Mouse (Mus musculus) kidney, postnatal 4 days (tissue): ENCODE data around the gene Snx13.

Experiments used
- DNase-seq, 2 experiments: peaks; one replicate each; pipeline ENCODE4 v3.0.0; 2021; ENCODE audit warnings: mixed read lengths in 2 of 2

The Snx13 gene

DNA sequence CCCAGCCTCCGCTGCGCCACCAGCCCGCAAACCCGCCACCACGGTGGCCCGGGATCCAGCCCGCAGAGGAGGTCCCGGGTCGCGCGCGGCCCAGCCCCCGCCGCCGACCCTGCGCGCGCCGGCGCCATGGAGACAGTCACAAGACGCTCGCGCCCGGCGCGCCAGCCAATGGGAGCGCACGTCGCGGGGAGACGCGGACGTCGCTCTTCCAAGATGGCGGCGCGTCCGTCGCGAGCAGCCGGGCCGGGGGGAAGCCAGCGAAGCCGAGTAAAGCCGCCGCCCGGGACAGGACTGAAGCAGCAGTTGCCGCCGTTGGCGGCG is at the start of gene Snx13:
Snx13 (plus strand) TSS at position 188 of the 321 bp plus-strand sequence.
- DNase-seq, result peak; percentile 91 to 96

DNA sequence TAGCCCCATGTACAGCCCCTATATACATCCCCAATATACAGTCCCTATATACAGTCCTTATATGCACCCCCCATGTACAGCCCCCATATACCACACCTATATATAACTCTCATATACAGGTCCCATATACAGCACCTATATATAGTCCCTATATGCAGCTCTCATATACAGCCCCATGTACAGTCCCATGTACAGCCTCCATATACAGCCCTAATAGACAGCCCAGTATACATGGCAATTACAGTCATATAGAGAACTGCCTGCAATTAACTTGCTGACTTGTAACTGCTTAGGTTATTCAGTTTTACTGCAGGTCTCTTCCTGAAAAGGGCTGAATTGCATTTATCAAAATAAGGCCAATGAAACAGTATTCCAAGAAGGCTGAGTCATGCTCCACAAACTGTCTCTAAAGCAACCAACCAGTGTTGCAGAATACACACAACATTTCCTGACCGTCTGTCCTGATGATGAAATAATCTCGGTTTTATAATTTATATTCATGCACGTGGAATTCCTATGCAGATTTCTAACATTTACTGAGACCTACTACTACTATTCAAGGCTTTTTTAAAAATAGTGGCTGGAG is 49.3 kb upstream of the Snx13 start:
- DNase-seq, result no peak

- no peak for DNase-seq
These were observed 48.1 kb upstream of the Snx13 start for GRCm38 (mm10) chr12:34998778-34999467.

DNA sequence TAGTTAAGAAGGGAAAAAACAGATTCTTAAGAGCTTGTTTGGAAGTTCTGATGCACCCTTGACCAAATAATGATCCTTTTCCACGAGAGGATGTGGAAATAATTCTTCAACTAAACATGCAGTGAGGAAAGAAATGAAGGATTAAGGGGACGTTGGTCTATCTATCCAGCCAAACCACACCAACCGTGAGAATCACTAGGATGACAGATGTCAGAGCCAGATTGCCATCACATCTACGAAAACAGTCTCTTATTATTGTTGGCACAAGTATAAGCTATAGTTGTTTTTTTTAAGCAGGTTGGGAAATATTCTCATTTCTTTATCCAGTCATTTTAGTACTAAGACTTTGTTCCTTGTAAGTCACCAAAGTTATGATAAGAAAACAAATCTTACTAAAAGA is 46.7 kb upstream of the Snx13 start:
- DNase-seq, result no peak

- DNase-seq, result no peak
These were observed 41.2 kb upstream of the Snx13 start for GRCm38 (mm10) chr12:35005748-35006147.

DNA sequence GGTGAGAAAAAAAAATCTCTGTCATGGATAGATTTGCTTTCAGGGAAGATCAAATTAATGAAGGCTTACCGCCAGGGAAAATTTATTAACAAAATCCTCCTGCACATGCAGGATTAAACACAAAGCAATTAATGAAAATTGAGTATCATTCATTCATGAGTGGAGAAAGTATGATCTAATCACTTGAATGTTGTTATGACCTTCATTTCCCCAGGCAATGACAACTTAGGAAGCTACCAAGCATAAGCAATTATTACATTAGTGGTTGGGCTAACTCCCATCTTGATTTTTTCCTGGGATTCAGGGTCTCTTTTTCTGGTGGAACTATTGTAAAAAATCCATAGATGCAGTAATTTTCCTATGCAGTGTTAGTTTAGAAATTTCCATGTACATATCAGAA is 39.1 kb upstream of the Snx13 start:
- no peak for DNase-seq

DNA sequence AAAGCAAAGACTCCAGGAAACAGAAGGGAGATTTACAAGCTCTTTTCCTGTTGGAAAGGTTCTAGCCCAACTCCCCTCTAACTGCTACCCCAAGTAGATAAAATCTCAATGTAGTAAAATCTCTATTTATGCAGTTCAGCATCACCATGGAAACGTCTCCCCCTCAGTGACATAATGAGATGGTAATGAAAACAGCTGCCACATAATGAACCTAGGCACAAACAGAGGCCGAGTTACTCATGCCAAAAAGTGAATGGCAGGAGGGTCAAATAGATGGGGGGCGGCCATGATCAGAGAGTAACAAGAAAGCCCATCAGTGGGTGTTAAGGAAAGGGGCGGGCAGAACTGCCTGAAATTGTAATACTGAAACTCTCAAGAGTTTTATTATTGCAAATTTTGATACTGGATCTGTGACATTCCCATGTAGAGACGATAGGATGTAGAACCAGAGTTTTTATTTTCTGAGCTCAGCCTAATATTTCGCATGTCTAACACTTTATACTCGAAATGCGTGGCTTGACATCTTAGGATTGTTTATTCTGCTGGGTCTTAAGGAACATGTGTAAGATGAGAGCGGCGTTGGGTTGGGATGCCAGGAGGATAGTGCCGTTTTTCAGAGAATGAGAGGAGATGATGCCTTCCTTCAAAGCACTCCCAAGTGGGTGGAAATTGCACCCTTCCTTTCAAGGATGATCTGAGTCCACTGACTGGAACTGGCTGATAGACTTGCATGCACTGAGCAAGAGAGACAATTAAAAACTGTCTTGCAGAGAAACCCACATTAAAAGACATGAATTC is 38.4 kb upstream of the Snx13 start:
- DNase-seq, result peak in 1 of 2 experiments; percentile 17

DNA sequence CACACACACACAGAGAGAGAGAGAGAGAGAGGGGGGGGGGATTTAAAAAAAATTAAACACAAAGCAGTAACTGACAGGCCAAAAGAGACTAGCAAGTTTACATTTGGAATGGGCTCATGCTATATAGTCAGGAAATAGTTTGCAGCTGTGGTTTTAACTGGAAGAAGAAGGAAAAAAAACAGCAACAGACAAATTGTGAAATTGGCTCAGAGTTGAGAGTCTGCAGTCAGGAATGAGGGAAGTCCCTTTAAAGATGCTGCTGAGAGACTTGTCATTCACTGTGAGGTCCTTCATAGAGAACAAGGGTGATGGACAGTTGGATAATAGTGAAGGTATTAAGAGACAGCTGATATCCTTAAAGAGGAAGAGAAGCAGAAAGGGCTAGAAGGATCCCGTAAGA is 35.5 kb upstream of the Snx13 start:
- no peak for DNase-seq

DNA sequence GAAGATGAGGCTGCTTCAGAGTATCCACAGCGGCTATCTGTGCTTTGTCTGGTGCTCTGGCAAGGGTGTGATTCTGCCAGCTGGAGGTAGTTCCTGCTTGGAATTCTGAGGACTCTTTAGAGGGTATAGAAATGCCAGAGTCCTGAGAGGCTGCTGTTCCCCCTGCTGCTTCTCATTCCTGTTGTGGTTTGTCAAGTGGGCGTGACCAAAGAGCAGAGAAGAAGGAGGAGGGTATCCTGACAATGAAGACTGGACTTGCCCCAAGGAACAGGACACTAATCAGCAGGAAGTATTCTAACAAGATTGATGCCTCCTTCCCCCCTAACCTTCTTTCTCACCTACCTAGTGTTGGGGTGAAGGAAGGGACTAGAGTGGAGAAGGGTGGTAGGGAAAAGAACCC is 33.0 kb upstream of the Snx13 start:
- no peak for DNase-seq

GRCm38 (mm10) chr12:35016056-35016455 is 30.9 kb upstream of the Snx13 start:
- DNase-seq, result no peak

DNA sequence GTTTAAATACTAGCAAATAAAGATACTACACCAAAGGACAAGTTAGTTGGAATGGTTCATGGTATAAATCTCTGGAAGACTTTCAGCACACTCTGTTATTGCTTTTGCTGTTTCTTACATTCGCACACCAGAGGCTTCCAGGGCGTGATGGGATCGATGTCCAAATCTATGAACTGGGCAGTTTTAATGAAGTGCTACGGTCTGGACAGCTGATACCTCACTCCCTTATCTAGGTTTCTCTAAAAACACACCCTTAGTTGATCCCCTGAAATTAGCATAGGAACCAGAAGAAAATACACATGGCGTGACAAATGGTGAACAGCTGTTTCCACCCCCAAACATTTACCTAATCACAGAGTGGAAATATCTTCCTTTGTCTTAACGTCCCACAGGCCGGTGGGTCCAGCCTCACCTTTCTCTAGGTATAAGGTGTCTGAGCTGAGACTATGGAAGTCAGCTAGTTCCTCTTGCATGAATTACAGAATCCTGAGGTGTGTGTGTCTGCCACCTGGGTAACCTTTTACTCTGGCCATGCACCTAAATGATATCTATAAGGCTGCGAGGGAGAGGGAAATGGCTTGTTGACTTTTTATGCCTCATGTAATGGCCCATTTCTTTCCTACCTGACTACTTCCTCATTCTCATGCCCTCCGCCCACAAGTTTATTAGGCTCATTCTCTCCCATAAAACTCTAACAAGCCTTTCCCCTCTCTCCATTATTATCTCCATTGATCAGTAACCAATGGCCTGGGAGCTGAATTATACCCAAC is 30.3 kb upstream of the Snx13 start:
- no peak for DNase-seq

DNA sequence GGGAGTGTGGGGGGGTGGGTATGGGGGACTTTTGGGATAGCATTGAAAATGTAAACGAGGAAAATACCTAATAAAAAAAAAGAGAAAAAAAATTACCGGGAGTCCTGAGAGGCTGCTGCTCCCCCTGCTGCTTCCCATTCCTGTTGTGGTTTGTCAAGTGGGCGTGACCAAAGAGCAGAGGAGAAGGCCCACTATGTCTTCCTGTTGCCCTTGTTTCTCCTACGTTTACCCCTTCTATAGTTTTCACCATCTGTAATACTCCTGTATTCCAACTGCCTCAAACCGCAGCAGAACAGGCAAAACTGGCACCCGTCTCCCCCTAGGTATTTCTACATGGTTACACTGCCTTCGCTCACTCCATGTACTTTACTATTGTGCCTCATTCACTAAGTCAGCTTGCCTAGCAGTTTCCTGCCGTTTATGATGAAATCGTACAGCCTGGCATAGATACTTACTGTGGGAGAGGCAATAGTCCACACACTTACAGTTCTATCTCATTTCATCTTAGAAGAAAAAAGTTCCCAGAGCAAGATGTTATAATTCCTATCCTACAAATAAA is 28.2 kb upstream of the Snx13 start:
- no peak for DNase-seq

DNA sequence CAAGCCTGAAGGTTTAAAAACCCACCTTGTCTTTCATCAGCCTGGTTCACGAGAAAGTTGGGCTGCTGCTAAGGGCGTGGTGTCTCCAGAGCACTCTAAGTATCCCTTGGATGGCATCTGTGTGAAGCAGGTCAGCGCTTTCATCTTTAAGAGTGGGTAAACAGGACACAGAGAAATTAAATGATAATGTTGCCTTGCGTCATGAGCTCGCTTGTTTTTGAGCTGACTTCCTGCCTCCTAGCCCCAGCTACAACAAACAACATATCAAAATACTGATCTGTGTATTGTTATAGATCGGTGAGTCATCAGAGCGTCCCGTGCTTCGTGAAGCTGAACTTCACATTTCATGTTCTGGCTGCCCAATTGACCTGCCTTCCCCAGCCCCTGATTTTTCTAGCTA is 25.7 kb upstream of the Snx13 start:
- no peak for DNase-seq

GRCm38 (mm10) chr12:35022066-35022465 is 24.9 kb upstream of the Snx13 start:
- no peak for DNase-seq

DNA sequence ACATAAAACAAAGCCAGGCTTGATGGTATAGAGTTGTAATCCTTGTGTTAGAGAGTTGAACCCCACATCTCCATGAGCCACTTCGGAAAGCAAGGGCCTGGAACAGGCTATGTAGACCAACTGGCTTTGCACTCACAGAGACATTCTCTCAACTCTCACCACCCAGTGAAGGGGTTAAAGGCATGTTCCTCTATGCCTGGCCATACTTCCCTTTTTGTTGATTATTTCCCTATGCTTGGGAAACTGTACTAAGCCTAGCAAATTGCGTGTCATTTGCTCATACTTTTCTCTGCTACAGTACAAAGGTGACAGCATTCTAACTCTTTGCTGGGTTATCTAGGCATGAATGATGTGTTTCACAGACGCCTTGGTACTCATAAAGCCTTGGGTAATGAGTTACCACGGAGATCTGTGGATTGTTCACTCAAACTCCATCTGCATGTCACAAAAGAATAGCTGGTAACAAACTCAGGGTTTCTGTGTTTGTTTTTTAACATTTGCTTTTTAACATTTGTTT is 21.0 kb upstream of the Snx13 start:
- no peak for DNase-seq

- DNase-seq, result no peak
These were observed 19.5 kb upstream of the Snx13 start for GRCm38 (mm10) chr12:35027533-35027932.

- DNase-seq, result peak; percentile 15 to 34
These were observed 8.1 kb upstream of the Snx13 start for GRCm38 (mm10) chr12:35038668-35039570.

DNA sequence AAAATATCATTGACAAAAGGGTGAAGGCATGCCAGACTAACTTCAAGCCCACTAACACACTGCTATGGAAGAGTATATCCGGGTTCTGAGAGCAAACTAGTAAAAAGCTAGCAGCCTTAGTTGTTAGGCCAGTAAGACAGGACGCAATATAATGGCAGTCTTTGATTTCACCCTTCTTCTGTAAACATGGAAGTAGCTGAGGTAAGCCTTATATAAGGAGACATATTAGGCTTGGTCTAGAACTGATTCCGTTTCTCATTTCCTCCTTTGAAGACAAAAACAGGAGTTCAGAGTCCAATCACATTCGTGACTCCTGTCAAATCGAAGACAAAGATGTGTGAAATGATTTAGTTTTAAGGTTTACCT is 7.4 kb upstream of the Snx13 start:
- no peak for DNase-seq

DNA sequence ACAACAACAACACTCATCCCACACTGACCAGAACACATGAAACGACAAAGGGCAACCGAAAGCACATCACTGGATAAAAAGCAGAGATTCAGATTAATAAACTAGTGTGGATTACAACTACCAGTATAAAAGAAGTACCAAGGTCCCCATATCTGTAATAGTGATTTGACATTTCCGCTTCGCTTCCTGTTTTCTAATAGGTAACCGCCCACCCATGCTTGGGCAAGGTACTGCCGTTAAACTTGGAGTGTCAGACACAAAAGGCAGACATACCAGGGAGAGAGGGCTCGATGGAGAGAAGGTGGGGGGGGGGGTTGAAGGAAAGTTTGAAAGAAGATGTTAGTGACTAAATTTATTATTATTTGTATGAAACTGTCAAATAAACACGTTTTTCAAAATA is 5.0 kb upstream of the Snx13 start:
- DNase-seq, result no peak

DNA sequence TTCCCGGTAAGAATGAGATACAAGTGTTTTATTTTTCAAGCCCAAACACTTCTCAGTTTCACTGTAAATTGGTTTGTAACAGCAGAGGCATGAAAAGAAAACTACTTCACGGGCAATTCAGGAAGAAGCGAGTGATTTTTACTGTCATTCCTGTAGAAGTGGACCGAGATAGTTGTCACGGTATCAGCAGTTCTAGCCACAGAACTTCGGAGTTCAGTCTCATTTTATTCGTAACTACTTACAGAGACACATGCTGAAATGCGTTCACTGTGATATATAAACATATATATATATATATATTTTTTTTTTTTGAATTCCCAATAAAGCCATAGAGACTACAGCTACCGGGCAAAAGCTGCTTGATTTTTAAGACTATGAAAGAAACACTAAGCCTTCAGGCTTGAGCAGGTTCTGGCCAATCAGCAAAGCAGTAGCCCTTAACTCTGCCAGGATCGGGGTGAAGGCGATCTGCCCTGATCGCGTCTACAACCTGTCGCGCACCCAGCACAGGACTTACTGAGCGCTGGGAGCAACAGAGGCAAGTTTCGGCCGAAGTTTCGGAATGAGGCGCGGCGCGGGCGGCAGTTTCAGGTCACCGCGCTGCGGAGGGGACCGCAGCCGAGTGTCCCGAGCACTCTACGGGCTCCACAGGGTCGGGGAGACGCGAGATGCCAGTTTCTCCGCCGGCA is 532 bp upstream of the Snx13 start:
- DNase-seq, result no peak
